Mouse (Mus musculus): ENCODE measurements around the gene Ubald2.

- TF ChIP-seq EP300 (IDR thresholded peaks at IDR 0.05; ENCODE audit: low read depth) (no peak), CTCF (IDR thresholded peaks at IDR 0.05; ENCODE audit: low read depth) (no peak)
Observed at GRCm38 (mm10) chr11:116433356-116434286, at the start of gene Ubald2.

All from heart, postnatal 0 days (tissue).